Mouse (Mus musculus): ENCODE measurements around the gene Rab36. TPM values are rescaled to one million over a fixed set of nuclear protein-coding genes. Genes with fewer than 3 reads are reported as not detected.

The Rab36 gene
- total RNA-seq (2015), result 7.6 and 7.7 TPM in 2 replicates
- 2.0 and 2.9 TPM in 2 replicates for total RNA-seq (2017)

GRCm38 (mm10) chr10:75036883-75037379, at the start of gene Rab36:
Gene Rab36, plus strand, starts transcription at chr10:75037058.
- peak; percentile 95 for ATAC-seq (ENCODE audit: poor library complexity, severe bottlenecking)

GRCm38 (mm10) chr10:74987698-74988470, 49.0 kb upstream of the Rab36 start:
- ATAC-seq (ENCODE audit: poor library complexity, severe bottlenecking), result peak; percentile 32

- no peak for ATAC-seq (ENCODE audit: poor library complexity, severe bottlenecking)
These were observed 47.0 kb upstream of the Rab36 start for GRCm38 (mm10) chr10:74989814-74990213.

- no peak for ATAC-seq (ENCODE audit: poor library complexity, severe bottlenecking)
These were observed 46.1 kb upstream of the Rab36 start for GRCm38 (mm10) chr10:74990584-74991322.

GRCm38 (mm10) chr10:74994863-74995262, 42.0 kb upstream of the Rab36 start:
- no peak for ATAC-seq (ENCODE audit: poor library complexity, severe bottlenecking)

GRCm38 (mm10) chr10:74995377-74995776, 41.5 kb upstream of the Rab36 start:
- ATAC-seq (ENCODE audit: poor library complexity, severe bottlenecking), result no peak

- ATAC-seq (ENCODE audit: poor library complexity, severe bottlenecking), result no peak
These were observed 35.5 kb upstream of the Rab36 start for GRCm38 (mm10) chr10:75001391-75001790.

GRCm38 (mm10) chr10:75004067-75004466, 32.8 kb upstream of the Rab36 start:
- no peak for ATAC-seq (ENCODE audit: poor library complexity, severe bottlenecking)

- ATAC-seq (ENCODE audit: poor library complexity, severe bottlenecking), result no peak
These were observed 29.8 kb upstream of the Rab36 start for GRCm38 (mm10) chr10:75006889-75007662.

- no peak for ATAC-seq (ENCODE audit: poor library complexity, severe bottlenecking)
These were observed 26.2 kb upstream of the Rab36 start for GRCm38 (mm10) chr10:75010704-75011103.

- ATAC-seq (ENCODE audit: poor library complexity, severe bottlenecking), result no peak
These were observed 21.4 kb upstream of the Rab36 start for GRCm38 (mm10) chr10:75015465-75015864.

- ATAC-seq (ENCODE audit: poor library complexity, severe bottlenecking), result no peak
These were observed 20.4 kb upstream of the Rab36 start for GRCm38 (mm10) chr10:75016481-75016880.

- ATAC-seq (ENCODE audit: poor library complexity, severe bottlenecking), result no peak
These were observed 16.6 kb upstream of the Rab36 start for GRCm38 (mm10) chr10:75020271-75020670.

- peak; percentile 87 for ATAC-seq (ENCODE audit: poor library complexity, severe bottlenecking)
These were observed 15.7 kb upstream of the Rab36 start for GRCm38 (mm10) chr10:75021138-75021537.

- ATAC-seq (ENCODE audit: poor library complexity, severe bottlenecking), result no peak
These were observed 10.4 kb upstream of the Rab36 start for GRCm38 (mm10) chr10:75026491-75026890.

- no peak for ATAC-seq (ENCODE audit: poor library complexity, severe bottlenecking)
These were observed 8.1 kb upstream of the Rab36 start for GRCm38 (mm10) chr10:75028743-75029142.

GRCm38 (mm10) chr10:75029677-75030076, 7.2 kb upstream of the Rab36 start:
- no peak for ATAC-seq (ENCODE audit: poor library complexity, severe bottlenecking)

- ATAC-seq (ENCODE audit: poor library complexity, severe bottlenecking), result no peak
These were observed 6.6 kb upstream of the Rab36 start for GRCm38 (mm10) chr10:75030234-75030633.

GRCm38 (mm10) chr10:75031345-75032114, 5.3 kb upstream of the Rab36 start:
- no peak for ATAC-seq (ENCODE audit: poor library complexity, severe bottlenecking)

GRCm38 (mm10) chr10:75032395-75032794, 4.5 kb upstream of the Rab36 start, which contains the start of gene Rsph14:
Gene Rsph14, minus strand, starts transcription at chr10:75032586.
- no peak for ATAC-seq (ENCODE audit: poor library complexity, severe bottlenecking)
